Mouse (Mus musculus) small intestine, adult 2 months (tissue): ENCODE measurements around the gene Clec10a. TPM values are rescaled to one million over a fixed set of nuclear protein-coding genes. Genes with fewer than 3 reads are reported as not detected.

Experiments used
- H3K27ac ChIP-seq: fragments of 200-500 bp; 2 replicates; pipeline ENCODE4 v1.5.1; 2012; ENCODE audit warnings: low read depth, low read length, control low read depth, inconsistent platforms; ENCODE audit not compliant: insufficient read depth
- H3K27me3 ChIP-seq: fragments of 200-500 bp; 2 replicates; pipeline ENCODE4 v1.6.1; 2012; ENCODE audit warnings: mild to moderate bottlenecking, moderate library complexity, low read length, inconsistent platforms; ENCODE audit not compliant: control insufficient read depth, insufficient read depth
- H3K36me3 ChIP-seq: fragments of 200-500 bp; 2 replicates; pipeline ENCODE4 v1.6.1; 2012; ENCODE audit warnings: mild to moderate bottlenecking, low read length, control low read depth, inconsistent platforms; ENCODE audit not compliant: control insufficient read depth, insufficient read depth
- H3K4me1 ChIP-seq: fragments of 200-500 bp; 2 replicates; pipeline ENCODE4 v1.6.1; 2012; ENCODE audit warnings: low read length, inconsistent platforms, mixed read lengths; ENCODE audit not compliant: control insufficient read depth, insufficient read depth, insufficient read length
- H3K4me3 ChIP-seq: fragments of 200-500 bp; 2 replicates; pipeline ENCODE4 v1.5.1; 2012; ENCODE audit warnings: low read depth, mild to moderate bottlenecking, control low read depth, inconsistent platforms, low read length, moderate library complexity
- CTCF ChIP-seq: fragments of 200-500 bp; IDR thresholded peaks from 2 replicates; pipeline ENCODE4 v1.5.1; 2012; ENCODE audit warnings: low read depth, mild to moderate bottlenecking, control low read depth, inconsistent platforms, low read length, moderate library complexity, mixed read lengths; ENCODE audit not compliant: insufficient replicate concordance, insufficient read length; ENCODE audit errors: extremely low read depth
- POLR2A ChIP-seq: fragments of 200-500 bp; IDR thresholded peaks from 2 replicates; pipeline ENCODE4 v1.6.1; 2012; ENCODE audit warnings: low read depth, mild to moderate bottlenecking, control low read depth, inconsistent platforms, low read length, moderate library complexity
- WGBS: fragments of 180-500 bp; shearing (Covaris S2); methylation state at CpG from one replicate; pipeline ENCODE4 v1.1.7; 2018; 5-methylcytosine and 5-hydroxymethylcytosine counted together
- polyA plus RNA-seq: library from polyadenylated mRNA; depleted of rRNA; stranded (reverse); fragments of >200 nt; gene quantifications from 2 replicates; pipeline ENCODE4 v1.2.3, GENCODE M21; 2012

Clec10a gene
- polyA plus RNA-seq, 1 experiment, result 0.24 TPM

GRCm38 (mm10) chr11:70180496-70180895, 24.5 kb downstream of the Clec10a start:
- no peaks in the 10 kb centered on the region for H3K4me1 ChIP-seq
- TF ChIP-seq POLR2A, result no peak
- no peak for TF ChIP-seq CTCF
- 89% methylated on average over 4 of the region's 4 CpGs for WGBS
- H3K36me3 ChIP-seq, result no peaks in the 10 kb centered on the region
- no peaks in the 10 kb centered on the region for H3K27me3 ChIP-seq
- H3K27ac ChIP-seq, result no peak overlapping the region
- no peak overlapping the region for H3K4me3 ChIP-seq

GRCm38 (mm10) chr11:70185120-70185519, 29.1 kb downstream of the Clec10a start:
- no peaks in the 10 kb centered on the region for H3K4me1 ChIP-seq
- TF ChIP-seq CTCF, result no peak
- H3K27me3 ChIP-seq, result no peaks in the 10 kb centered on the region
- H3K27ac ChIP-seq, result no peak overlapping the region
- no peaks in the 10 kb centered on the region for H3K36me3 ChIP-seq
- 61% methylated on average over 7 of the region's 7 CpGs for WGBS
- H3K4me3 ChIP-seq, result no peak overlapping the region

- H3K27me3 ChIP-seq, result no peaks in the 10 kb centered on the region
- WGBS, result 84% methylated on average over 28 of the region's 28 CpGs
Observed at GRCm38 (mm10) chr11:70189319-70190134, 33.5 kb downstream of the Clec10a start.

GRCm38 (mm10) chr11:70191188-70191587, 35.2 kb downstream of the Clec10a start:
- TF ChIP-seq CTCF, result no peak
- Histone ChIP-seq H3K27ac (no peak overlapping the region), H3K4me1 (no peaks in the 10 kb centered on the region), H3K27me3 (no peaks in the 10 kb centered on the region), H3K4me3 (no peak overlapping the region), H3K36me3 (no peaks in the 10 kb centered on the region)
- WGBS, result 78% methylated on average over 6 of the region's 6 CpGs

More at GRCm38 (mm10) chr11:70189319-70190134, 33.5 kb downstream of the Clec10a start:
- H3K27ac ChIP-seq, result no peak overlapping the region
- H3K36me3 ChIP-seq, result no peaks in the 10 kb centered on the region
- no peak for TF ChIP-seq CTCF
- no peak for TF ChIP-seq POLR2A
- no peaks in the 10 kb centered on the region for H3K4me1 ChIP-seq
- no peak overlapping the region for H3K4me3 ChIP-seq

GRCm38 (mm10) chr11:70192157-70192556, 36.2 kb downstream of the Clec10a start:
- Histone ChIP-seq H3K27me3 (no peaks in the 10 kb centered on the region), H3K27ac (no peak overlapping the region), H3K4me3 (no peak overlapping the region), H3K4me1 (no peaks in the 10 kb centered on the region), H3K36me3 (no peaks in the 10 kb centered on the region)
- 68% methylated on average over 4 of the region's 4 CpGs for WGBS
- TF ChIP-seq CTCF, result no peak
- TF ChIP-seq POLR2A, result no peak

GRCm38 (mm10) chr11:70193354-70194285, 37.6 kb downstream of the Clec10a start:
- 32% methylated on average over 11 of the region's 11 CpGs for WGBS
- Histone ChIP-seq H3K27me3 (no peaks in the 10 kb centered on the region), H3K36me3 (no peaks in the 10 kb centered on the region), H3K27ac (no peak overlapping the region), H3K4me1 (no peaks in the 10 kb centered on the region), H3K4me3 (no peak overlapping the region)
- no peak for TF ChIP-seq CTCF
- no peak for TF ChIP-seq POLR2A

- Histone ChIP-seq H3K27ac (no peak overlapping the region), H3K27me3 (no peaks in the 10 kb centered on the region), H3K4me3 (no peak overlapping the region), H3K36me3 (no peaks in the 10 kb centered on the region), H3K4me1 (no peaks in the 10 kb centered on the region)
- WGBS, result 64% methylated on average over 3 of the region's 3 CpGs
- no peak for TF ChIP-seq POLR2A
- TF ChIP-seq CTCF, result no peak
Observed at GRCm38 (mm10) chr11:70198332-70198731, 42.3 kb downstream of the Clec10a start.
